Mouse (Mus musculus): ENCODE results near the gene Ccng2. TPM values are rescaled to one million over a fixed set of nuclear protein-coding genes. Genes with fewer than 3 reads are reported as not detected.

Gene Ccng2
- total RNA-seq, 1 experiment from 2014 or later: 24.8 TPM

- DNase-seq: no peak
Measured at GRCm38 (mm10) chr5:93263396-93264075, 3.5 kb upstream of the Ccng2 start.

DNA sequence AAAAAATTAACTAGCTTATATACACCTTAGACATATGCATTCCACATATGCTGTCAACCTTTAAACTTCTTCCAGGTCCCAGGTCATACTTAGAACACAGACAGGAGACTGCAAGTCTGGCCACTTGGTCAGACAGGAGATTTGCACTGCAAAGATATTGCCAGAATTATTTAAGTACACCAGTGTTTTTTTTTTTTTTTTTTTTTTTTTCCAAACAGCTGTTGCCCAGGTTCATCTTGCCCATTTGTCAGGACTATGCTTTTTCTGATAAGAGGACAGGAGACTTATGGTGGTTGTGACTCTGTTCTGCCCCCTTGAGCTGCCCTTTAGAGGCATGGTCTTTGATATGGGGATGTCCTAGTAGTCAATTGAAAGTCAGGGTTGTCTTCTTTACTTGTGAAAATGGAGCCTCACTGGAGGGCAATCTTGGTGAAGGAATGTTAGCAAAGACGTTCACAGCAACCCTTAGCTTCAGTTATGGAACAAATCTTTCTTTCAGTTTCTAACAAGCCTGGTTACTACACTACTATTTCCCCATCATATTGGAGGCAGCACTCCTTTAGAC, 2.8 kb upstream of the Ccng2 start:
- DNase-seq: no peak

- DNase-seq: no peak
Measured at GRCm38 (mm10) chr5:93265164-93265800, 1.8 kb upstream of the Ccng2 start.

DNA sequence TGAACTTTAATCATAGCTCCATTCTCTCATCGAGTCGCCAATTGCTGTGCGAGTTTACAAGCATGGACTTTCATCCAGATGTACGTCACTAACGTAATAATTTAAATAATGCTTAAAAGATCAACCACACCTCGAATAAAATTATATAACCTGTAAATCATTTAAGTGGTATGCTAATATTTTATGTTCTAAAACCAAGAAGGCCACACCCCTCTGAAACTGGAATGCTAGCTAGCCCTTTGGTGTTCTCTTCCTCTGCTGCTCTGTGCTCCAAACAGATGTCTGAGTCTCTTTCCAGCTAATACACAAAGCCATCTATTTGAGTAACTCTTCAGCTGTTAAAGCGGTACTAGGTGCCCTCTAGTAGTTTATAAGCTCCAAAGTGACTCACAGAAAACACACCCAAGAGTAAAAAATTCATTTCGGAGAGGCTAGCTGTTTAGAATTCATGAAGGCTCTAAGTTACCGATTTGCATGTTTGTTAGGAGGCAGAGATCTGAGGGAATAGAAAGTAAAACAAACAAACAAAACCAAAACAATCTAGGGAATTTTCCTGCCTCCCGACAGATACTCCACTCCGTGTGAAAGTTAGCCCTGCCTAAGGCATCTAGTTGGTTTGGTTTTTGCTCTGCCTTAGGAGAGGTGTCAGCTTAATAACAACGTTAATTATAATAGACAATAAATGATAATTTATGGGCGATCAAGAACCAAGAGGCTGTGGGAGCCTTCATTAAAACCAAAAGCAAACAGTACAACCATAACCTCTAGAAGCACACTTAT, 1.1 kb upstream of the Ccng2 start:
- no peak for DNase-seq

DNA sequence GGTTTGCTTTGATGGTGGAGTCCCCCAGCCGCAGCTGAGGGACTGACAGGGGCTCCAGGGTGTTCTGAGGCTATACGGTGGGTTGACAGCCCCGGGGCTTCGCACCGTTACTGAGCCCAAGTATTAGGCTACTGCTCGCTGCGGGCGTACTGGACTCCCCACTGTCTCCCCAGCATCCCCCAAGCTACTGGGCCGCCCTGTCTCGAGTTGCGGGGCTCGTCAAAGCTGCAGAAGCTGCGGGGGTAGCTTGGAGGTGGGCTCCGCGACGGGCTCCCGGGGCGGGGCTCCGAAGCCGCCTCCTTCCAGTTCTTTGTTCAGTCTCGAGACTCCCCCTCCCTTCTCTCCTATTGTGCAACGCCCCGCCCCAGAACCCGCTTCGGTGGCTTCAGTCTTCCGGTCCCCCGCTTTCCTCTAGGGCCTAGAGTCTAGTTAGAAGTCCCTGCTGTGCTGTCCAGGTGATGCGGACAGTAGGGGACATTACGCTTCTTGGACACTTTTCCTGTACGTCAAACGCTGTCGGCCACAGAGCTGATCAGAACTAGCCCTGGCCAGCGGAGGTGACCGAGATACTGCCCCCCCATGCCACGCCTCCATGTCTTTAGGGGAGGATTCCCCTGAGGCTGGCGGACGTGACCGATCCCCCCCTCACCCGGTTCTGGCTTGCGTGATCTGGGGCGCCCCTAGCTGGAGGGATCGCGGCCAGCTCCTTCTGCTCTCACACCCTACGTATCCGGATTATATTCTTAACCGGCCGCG, 972 bp downstream of the Ccng2 start:
- DNase-seq: peak; percentile 72

- no peak for DNase-seq
Measured at GRCm38 (mm10) chr5:93270095-93270494, 3.0 kb downstream of the Ccng2 start.

GRCm38 (mm10) chr5:93270721-93271120, 3.7 kb downstream of the Ccng2 start:
- no peak for DNase-seq

- DNase-seq: peak; percentile 10
Measured at GRCm38 (mm10) chr5:93282446-93283107, 15.5 kb downstream of the Ccng2 start.

DNA sequence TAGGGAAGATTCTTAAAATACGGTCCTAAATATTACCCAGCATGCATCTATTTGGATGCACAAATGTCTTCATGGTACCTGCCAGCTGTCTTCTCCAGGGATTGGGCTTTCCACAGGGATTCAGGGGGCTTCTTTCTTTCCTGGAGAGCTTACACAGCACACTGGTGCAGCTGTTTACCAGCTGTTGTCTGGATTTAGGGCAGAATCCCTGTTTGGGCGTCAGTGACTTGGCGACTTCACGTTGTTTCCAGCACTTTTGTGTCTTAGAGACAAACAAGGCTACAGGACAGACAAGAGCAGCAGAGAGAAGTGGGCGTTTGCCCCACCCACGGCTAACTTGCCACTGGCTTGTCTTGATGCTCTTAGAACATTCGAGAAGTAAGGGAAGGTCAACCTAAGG, 16.1 kb downstream of the Ccng2 start:
- no peak for DNase-seq

GRCm38 (mm10) chr5:93288553-93288952, 21.5 kb downstream of the Ccng2 start:
- no peak for DNase-seq

GRCm38 (mm10) chr5:93290282-93290681, 23.2 kb downstream of the Ccng2 start:
- DNase-seq: no peak

DNA sequence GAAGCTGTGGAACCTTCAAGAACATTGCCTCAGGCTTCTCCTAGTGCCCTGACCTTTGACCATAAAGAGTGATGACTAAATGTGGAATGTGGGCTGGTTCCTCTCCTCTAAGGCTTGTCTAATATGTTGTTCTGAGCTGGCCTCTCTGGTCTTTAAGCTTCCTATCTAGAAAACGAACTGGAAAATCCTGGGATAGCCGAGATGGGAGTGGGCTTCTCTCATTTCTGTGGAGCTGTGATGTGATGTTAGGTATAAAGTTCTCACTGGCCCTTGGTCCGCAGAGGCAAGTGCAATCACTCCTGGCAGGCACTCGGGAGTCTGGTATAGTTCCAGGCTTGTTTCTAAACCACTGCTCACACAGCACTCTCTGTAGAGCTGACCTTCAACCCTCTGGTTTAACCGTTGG, 29.3 kb downstream of the Ccng2 start:
- peak; percentile 32 for DNase-seq

DNA sequence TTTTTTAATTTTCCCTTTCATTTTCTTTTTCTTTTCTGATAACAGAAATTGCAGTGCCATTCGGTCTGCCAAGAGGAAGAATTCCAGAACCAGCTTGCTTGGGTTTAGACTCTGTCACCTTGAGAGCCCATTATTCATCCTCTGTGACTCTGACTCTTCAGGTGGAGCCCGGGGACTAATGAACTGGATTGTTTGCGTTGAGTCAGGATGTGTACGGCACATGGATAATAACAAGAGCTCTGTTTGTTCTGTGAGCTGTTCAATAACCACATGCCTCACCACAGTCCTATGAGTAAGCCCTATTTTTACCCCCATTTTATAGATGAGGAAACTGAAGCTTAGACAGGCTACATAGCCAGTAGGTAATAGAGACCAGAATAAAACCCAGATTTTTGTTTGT, 29.7 kb downstream of the Ccng2 start:
- no peak for DNase-seq

DNA sequence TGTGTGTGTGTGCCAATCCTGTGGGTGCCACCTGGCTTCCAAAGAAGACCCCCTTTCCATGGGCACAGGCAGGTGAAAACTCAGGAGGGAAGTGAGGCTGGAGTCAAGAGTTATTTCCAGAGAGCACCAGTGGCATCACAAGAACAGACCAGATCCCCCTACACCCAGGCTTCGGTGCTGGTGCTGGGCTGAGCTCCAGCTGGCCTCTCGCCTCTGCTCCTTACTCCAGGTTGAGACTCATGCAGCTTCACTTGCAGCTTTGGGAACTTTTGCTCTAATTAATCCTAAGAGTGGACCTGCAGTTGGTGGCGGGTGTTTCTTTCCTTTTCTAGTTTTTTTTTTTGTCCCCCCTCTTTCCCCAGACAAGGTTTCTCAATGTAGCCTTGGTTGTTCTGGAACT, 30.3 kb downstream of the Ccng2 start:
- peak; percentile 10 for DNase-seq

GRCm38 (mm10) chr5:93305126-93305830, 38.2 kb downstream of the Ccng2 start:
- peak; percentile 9 for DNase-seq

GRCm38 (mm10) chr5:93308909-93309308, 41.9 kb downstream of the Ccng2 start:
- no peak for DNase-seq

DNA sequence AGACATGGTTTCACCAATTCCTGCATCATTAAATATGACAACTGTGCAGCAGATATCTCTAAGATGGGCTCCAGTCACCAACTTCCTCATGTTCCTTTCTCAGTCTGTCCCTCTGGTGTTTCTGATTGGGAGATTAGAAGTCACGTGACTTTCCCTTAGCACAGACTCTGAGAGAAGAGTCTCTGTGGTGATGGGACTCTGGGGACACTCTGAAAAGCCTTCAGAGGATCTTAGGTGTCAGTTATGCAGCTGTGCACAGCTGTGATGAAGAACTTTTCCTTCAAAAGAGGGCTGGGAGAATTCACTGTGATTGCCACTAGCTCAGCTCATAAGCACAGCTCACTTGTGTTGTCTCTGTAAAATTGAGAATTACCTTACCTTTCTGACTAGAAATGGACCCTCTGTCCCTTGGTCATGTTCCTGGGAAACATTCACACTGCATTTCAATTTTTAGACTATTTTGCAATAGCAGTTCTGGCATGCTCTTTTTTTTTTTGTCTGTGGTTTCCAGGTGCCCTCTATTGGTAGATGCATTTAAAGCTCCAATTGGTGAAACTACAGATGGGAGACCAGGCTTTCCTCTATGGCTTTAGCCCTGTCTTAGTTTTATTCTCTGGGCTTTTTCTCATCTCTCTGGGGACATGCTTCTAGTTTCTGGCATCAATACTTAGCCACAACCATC, 56.4 kb downstream of the Ccng2 start:
- no peak for DNase-seq

Measured in adrenal gland, postnatal 25 days (tissue).